Mouse (Mus musculus) CH12F3 (cell line): ENCODE data around the gene Mex3a.

Experiments
- in situ Hi-C: fragments of 300-500 bp; cut with MboI; formaldehyde crosslinking; loops from 2 replicates; pipeline ENCODE4 v1.14.3; 2020; ENCODE audit warnings: low sequenced_read_pairs

Gene Mex3a

GRCm38 (mm10) chr3:88532299-88532674 is at the start of gene Mex3a:
Gene Mex3a (plus strand): TSS chr3:88532395.
- in situ Hi-C loops: no loop called here

- in situ Hi-C loops: no loop called here
Measured at GRCm38 (mm10) chr3:88483141-88483540, 49.1 kb upstream of the Mex3a start.

- in situ Hi-C loops: no loop called here
Measured at GRCm38 (mm10) chr3:88483621-88484020, 48.6 kb upstream of the Mex3a start.

- in situ Hi-C loops: loop anchor here (5.0 kb wide), 1 partner anchor 38 kb away; no protein-coding TSS in a partner anchor
Measured at GRCm38 (mm10) chr3:88484597-88485316, 47.4 kb upstream of the Mex3a start.

GRCm38 (mm10) chr3:88486043-88486442 is 46.2 kb upstream of the Mex3a start:
- in situ Hi-C loops: loop anchor here (5.0 kb wide), 1 partner anchor 36 kb away; no protein-coding TSS in a partner anchor

- in situ Hi-C loops: loop anchor here (5.0 kb wide), 1 partner anchor 35 kb away; no protein-coding TSS in a partner anchor
Measured at GRCm38 (mm10) chr3:88486887-88487286, 45.3 kb upstream of the Mex3a start.

- in situ Hi-C loops: loop anchor here (5.0 kb wide), 1 partner anchor 35 kb away; no protein-coding TSS in a partner anchor
Measured at GRCm38 (mm10) chr3:88487396-88487795, 44.8 kb upstream of the Mex3a start.

GRCm38 (mm10) chr3:88493706-88494582 is 38.3 kb upstream of the Mex3a start:
- in situ Hi-C loops: no loop called here

GRCm38 (mm10) chr3:88494836-88495628 is 37.2 kb upstream of the Mex3a start:
- in situ Hi-C loops: no loop called here

- in situ Hi-C loops: no loop called here
Measured at GRCm38 (mm10) chr3:88495741-88496415, 36.3 kb upstream of the Mex3a start.

- in situ Hi-C loops: no loop called here
Measured at GRCm38 (mm10) chr3:88499580-88499979, 32.6 kb upstream of the Mex3a start.

GRCm38 (mm10) chr3:88500087-88500486 is 32.1 kb upstream of the Mex3a start:
- in situ Hi-C loops: no loop called here

GRCm38 (mm10) chr3:88500655-88501365 is 31.4 kb upstream of the Mex3a start:
- in situ Hi-C loops: no loop called here

- in situ Hi-C loops: no loop called here
Measured at GRCm38 (mm10) chr3:88501366-88502030, 30.7 kb upstream of the Mex3a start.

GRCm38 (mm10) chr3:88502031-88502571 is 30.1 kb upstream of the Mex3a start:
- in situ Hi-C loops: no loop called here

GRCm38 (mm10) chr3:88502641-88503504 is 29.3 kb upstream of the Mex3a start:
- in situ Hi-C loops: no loop called here

GRCm38 (mm10) chr3:88503505-88503863 is 28.7 kb upstream of the Mex3a start:
- in situ Hi-C loops: no loop called here
